Mouse (Mus musculus): ENCODE data around the gene Frmpd1.
A peak's percentile ranks its signal among the peaks of the same experiment; 100 is the strongest.

Frmpd1 gene

DNA sequence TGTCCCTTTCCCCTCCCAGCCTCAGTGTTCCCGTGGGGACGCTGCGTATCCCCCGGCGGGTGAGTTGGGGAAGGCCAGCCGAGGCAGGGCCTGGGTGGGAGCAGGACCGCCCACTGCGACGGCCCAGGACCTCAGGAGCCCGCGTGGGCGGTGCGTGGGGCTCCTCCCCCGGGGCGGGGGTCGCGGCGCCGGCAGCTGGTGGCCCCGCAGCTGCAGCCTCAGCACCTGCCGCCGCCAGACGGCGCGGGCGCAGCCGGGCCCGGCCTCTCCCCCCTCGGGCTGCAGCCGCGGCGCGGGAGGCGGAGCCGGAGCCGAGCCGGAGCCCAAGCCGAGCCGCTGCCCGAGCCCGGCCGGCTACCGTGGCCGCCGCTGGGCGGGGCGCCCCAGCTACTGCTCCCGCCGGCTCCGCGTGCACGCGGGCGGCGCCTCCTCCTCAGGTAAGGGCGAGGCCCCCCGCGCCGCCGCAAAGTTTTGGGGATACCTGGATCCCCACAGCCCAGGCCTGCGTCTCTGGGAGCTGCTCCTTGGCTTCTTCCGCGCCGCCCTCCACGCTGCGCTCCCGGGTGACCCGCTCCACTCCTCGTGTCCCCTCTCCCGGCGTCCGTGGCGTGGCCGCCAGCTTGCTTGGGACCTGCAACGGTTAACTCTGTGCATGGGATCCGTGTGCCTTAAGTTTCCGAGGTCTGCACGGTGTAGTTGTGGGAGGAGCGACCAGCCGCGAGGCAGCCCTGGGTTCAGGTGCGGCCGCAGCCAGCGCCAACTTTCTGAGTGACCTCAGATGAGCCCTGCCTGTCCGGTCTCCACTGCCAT, at the start of gene Frmpd1:
Gene Frmpd1, plus strand, starts transcription at position 355 of the 810 bp plus-strand sequence.
- DNase-seq (ENCODE audit: low spot score in 2 of 2): peak; percentile 14 to 67

DNA sequence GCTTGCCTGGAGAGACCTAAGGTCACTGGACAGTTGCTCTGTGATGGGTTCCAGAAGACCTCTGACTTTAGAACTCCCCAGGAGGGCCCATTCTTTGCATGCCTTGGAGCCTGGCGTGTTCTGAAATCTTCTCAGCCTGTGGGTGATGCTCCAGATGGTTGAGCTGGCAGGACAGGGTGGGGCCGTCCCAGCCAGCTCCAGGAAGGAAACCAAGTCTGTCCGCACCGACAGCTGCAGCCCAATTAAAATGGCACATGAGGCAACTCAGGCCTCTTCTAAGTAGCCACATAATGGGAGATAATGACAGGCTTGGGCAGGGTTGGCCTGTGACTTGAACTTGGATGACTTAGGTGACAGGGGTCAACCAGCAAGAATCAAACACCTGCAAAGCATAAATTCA, 47.0 kb upstream of the Frmpd1 start:
- DNase-seq (ENCODE audit: low spot score in 2 of 2): no peak

DNA sequence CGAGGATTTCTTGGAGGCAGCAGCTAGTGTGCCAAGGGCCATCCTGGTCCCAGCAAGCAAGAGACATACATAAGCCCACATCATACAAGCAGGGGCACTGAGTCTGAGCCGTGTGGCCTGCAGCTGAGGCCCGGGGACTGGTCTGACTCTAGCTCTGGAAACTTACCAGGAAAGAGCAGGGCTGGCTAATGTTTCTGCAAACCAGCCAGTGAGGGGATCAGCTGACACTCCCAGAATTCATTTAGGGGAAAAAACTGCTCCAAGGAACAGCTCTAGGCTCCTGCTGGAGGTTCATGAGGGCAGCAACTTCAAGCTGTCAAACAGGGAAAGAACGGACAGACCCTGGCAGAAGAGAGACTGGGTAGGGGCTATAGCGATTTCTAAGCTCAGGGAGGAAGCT, 42.8 kb upstream of the Frmpd1 start:
- DNase-seq (ENCODE audit: low spot score in 2 of 2): no peak

DNA sequence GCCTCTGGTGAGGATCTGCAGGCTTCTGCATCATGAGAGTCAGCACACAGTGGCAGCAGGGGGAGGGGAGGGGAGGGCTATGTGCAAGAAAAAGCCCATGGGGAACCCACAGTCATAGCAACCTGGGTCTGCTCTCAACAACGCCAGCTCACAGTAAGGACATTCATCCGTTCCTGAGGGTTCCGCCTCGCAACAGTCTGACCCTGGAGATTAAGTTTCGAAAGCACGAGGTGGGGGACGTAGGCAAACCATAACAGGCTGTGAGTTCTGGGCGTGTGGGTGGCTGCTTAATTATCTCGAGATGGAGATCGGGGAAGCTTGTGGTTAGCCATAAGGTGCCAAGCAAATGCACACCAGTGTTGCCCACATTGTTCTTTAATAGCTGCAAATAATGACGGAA, 42.3 kb upstream of the Frmpd1 start:
- no peak for DNase-seq (ENCODE audit: low spot score in 2 of 2)

DNA sequence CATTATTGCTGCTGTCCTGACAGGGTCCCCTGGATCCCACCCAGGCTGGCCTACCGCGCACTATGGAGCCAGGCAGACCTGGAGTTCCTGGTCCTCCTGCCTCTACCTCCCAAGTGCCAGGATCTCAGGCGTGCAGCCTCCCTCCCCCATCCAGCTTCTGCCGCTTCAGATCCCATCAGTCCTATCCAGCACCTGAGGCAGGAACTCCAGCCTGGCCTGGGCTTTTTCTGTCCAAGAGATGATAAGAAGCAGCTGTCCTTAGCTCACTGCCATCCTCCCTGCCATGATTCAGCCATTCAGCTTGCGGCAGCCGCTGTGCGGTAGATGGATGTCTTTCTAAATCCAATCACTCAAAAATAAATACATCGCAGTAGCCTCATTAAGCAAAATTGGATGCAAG, 41.7 kb upstream of the Frmpd1 start:
- no peak for DNase-seq (ENCODE audit: low spot score in 2 of 2)

DNA sequence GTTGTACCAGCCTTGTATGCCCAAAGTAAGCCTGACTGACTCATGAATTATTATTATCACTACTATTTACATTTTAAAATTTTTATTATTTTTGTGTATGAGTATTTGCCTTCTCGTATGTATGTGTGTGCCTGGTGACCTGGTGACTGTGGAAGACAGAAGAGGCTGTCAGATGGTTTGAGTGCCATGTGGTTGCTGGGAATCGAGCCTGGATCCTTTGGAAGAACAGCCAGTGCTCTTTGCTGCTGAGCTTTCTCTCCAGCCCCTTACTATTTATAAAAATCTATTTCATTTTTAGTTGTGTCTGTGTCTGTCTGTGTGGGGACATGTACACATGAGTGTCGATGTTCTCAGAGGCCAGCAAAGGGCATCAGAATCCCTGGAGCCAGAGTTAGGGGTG, 28.2 kb upstream of the Frmpd1 start:
- DNase-seq (ENCODE audit: low spot score in 2 of 2): no peak

DNA sequence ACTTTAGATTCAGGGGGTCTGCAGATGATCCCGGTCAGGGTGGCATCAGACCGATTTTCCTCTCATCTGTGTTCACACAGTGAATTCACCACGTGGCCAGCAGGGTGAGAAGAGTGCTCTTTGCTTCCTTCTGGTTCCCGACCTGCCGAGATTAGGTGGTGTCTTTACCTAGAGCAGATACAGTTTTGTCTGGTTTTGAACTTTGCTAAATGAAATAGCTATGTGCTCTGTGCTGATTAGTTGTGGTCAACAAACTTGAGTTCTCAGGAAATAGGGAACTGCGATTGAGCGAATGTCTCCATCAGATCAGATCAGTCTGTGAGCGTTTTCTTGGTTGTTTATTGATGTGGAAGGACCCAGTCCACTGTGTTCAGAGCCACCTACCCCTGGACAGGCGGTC, 26.1 kb upstream of the Frmpd1 start:
- no peak for DNase-seq (ENCODE audit: low spot score in 2 of 2)

DNA sequence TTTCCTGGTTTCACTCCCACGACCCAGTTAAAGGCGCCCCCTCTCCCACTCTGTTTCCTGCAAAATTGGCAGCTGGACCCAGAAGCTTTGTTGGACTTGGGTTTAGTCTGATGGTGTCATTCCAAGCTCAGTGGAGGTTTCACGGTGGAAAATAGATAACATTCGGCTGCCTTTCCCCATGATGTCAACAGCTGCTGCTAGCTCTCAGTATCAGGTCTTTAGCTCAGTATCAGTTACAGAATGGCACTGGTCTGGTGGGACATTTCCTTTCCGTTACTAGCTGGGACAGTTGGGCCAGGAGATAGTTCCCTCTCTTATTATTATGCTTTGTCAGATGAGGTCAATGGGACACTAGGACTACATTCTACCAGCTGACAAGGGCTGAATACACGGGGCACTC, 23.9 kb upstream of the Frmpd1 start:
- DNase-seq (ENCODE audit: low spot score in 2 of 2): no peak

DNA sequence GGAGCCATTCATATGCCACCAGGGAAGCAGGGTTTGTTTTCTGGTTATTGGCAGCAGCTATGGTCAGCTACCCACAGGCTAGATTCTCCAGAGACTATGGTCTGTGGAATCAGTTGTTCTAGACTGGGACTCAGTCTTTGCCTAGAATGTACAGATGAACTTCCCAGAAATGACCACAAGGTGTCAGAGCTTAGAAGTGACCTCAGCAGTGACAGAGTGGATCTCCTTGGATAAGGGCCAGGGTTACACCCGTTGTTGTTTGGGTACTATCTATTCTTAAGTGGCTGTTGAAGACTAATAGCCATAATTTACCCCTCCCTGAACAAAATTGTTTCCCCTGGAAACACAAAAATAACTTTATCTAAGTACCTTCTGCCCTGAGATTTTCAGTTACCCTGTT, 21.0 kb upstream of the Frmpd1 start:
- DNase-seq (ENCODE audit: low spot score in 2 of 2): no peak

DNA sequence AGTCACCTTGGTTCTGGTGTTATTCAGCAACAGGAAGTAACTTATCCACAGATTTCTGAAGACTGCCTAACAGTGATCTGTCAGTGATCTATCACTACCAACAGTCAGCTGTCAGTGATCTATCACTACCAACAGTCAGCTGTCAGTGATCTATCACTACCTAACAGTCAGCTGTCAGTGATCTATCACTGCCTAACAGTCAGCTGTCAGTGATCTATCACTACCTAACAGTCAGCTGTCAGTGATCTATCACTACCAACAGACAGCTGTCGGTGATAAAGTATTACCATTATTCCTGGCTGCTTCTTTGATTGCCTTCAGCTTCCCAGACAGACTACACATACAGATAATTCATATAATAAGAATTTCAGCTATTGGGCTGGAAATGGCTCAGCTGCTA, 19.2 kb upstream of the Frmpd1 start:
- no peak for DNase-seq (ENCODE audit: low spot score in 2 of 2)

DNA sequence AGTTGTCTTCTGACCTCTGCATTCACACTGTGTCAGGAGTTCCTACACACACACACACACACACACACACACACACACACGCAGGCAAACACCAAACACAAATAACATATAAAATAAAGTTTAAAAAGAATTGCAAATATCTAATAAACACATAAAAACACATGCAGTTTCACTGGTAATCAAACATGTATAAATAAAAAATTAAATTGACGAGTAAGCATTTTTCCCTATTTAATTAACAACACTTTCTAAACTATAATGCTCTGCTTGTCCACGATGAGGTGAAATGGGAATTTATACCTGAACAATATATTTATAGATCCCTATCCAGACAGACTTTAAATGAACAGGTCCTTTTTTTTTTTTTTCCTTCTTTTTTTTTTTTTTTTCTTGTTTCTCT, 18.7 kb upstream of the Frmpd1 start:
- no peak for DNase-seq (ENCODE audit: low spot score in 2 of 2)

DNA sequence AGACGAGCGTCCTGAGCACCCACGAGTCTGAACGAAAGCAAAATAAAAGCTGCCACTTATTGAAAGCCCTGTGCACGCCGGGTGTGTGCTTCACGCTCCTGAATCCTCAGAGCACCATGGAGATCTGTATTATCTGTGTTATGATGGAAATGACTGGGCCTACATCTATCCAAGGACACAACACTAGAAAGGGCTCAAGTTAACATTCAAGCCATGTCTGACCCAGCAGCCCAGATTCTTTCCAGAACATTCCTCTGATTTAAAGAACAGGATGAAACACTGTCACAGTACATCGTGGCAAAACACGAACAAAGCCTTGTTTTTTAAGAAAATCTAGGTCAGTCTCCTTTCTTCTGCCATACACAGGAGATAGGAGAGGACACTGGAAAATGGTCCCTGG, 13.3 kb upstream of the Frmpd1 start:
- DNase-seq (ENCODE audit: low spot score in 2 of 2): no peak

DNA sequence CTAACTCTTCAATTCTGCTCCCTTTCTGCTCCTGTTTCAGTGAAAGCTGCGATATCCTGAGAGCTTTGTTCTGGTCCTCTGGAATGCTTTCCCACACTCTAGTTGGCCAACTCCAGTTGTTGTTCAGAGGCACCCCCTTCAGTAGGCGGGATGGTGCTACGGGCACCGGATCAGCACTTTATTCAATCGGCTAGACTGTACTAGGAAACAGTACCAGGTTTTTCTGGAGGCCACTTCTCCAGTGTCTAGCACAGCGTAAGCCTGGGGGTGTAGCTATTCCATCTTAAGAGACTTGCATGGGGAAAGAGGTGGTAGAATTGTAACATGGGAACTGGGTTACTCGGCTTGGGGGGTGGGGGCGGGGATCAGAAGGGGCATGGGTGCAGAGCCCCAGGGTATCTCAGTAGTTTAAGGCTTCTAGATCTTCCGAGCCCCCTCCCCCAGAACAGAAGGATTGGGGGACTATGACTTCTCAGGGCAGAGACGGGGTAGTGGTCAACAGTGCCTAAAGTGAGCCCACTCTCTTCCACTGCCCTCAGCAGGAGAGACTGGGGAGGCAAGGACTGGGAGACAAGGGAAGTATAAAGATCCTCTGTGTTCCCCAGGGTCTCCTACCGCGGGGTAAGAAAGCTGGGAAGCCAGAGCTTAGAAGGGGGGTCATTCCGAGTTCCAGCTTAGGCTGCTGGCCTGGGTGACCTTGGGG, 706 bp upstream of the Frmpd1 start:
- DNase-seq (ENCODE audit: low spot score in 2 of 2): no peak

DNA sequence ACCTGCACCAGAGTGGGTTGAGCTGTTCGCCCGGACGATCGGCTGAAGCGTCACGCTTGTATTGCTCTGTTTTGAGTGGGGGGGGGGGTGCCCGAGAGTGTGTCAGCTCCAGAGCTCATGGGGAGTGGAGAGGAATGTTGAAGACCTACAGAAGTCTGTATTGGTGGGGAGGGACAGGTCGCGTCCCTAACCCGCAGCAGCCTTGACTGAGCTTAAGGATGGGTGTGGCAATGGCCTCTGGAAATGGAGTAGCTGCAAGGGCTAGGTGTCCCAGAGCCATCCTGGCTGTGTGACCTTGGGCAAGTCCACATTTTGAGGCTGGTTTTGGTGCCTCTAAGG, 625 bp downstream of the Frmpd1 start:
- no peak for DNase-seq (ENCODE audit: low spot score in 2 of 2)

DNA sequence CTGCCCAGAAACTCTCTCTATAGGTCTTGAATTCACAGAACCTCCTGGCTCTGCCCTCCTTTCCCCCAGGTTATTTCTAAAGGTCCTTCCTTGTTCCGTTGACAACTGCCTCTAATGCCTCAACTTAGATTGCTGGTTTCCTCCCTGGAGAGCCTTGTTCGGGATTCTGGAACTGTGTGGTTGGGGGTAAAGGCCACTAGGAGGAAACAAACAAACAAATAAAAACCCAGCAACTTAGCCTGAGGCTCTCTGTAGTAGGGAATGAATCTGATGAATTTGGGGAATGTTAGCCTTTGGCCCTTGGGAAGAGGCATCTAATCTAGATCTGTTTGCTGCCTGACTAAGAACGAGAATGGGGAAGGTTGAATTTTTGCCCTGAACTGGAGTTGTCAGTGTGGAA, 13.6 kb downstream of the Frmpd1 start:
- DNase-seq (ENCODE audit: low spot score in 2 of 2): no peak

DNA sequence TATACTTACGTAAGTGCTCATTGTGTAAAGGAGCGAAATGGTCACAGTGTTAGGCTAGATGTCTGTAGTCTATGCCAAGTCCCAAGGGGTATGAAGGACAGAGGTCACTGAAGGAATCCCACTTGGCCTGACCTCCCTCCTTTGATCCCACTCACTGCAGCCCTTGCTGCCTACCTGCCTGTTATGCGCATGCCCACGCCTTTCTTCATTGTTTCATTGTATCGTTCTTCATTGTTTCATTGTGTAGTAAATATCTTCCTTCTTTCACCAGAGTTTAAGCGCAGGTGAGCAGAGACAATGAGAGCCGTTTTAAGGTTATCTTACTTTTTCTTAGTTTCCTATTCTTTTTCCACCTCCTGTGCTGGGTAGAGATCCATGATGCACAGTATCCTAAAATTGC, 18.6 kb downstream of the Frmpd1 start:
- DNase-seq (ENCODE audit: low spot score in 2 of 2): no peak

DNA sequence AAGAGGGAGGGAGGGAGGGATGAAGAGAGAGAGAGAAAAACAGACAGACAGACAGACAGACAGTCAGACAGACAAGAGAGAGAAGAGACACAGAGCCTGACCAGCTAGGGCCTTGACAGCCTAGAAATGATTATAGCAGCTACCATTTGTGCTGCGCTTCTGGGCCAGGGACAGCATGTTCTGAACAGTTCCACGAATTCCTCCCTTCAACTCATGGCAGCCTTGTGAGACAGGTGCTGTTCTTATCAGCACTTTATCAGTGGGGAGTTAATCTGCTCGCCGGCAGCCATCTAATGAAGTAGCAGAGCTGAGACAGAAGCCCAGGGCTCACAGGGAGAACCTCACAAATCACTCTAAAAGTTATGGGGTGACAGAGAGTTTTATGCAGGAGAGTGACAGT, 22.8 kb downstream of the Frmpd1 start:
- DNase-seq (ENCODE audit: low spot score in 2 of 2): no peak

DNA sequence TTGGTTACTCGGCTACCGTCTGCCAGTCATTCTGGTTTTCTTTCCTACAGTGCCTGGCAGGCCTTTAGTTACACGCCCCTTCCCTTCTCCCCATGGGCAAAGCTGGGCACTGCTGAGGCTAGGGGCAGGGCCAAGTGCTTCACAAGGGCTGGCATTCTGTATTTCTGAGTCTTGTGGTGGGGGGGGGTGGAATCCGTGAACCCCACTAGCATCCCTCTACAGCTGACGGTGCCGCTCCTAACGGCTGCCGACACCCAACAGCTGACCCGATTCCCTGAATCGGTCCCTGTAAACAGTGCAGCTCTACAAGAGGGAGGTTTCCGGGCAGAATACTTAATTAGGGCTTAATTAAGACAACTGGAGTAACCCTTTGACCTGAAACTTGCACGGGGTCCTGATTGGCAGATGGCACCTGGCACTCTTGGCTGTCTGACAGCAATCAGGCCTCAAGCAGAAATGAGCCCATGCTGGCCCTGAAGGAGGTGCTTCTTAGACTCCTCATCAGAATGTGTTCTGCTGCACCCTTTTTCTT, 24.2 kb downstream of the Frmpd1 start:
- no peak for DNase-seq (ENCODE audit: low spot score in 2 of 2)

DNA sequence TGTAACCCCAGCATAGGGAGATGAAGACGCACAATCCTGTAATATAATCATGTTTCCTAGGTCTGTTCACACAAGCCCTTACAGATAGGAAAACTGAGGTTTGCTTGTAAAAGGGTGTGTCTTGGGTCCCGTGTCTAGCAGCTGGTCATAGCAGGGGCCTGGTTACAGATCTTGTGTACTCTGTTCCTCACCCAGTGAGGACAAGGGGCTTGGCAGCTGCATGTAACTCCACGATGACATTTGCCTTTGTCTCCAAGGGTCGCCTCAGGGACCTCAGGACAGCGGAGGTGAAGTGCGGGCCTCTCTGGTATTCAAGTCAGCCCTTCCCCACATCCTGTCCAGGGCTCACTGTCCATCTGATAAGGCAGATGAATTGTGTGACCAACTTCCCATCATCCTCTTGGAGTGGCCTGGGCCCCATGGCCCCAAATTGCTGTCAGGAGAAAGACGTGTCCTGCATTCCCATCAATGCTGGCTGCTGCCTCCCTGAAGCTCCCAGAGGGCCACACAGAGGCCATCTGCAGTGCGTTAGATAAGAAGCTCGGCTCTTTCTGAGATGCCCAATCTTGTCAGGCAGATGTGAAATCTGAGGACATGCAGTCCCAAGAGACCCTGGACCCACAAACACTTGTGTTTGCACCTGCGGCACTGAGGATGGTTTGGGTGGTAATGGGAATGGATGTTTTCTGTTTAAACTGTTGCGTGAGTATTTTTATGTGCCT, 27.8 kb downstream of the Frmpd1 start:
- no peak for DNase-seq (ENCODE audit: low spot score in 2 of 2)

DNA sequence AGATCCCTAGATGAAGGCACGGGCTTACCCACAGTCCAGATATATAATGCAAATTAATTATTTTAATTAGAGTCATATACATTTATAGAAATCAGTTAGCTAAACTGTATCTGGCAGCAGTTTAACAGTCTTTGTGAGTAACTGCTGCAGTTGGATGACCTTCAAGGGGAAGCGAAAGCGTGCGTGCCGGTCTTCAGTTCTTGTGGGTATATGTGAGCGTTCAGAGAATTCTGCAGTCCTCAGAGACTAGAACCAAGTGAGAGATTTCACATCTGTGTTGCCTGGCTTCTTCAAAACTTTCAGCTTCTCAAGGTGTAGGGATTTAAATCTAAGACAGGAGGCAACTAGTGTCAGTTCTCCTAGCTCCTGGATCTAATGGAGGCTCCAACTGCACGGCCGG, 35.3 kb downstream of the Frmpd1 start:
- DNase-seq (ENCODE audit: low spot score in 2 of 2): no peak

DNA sequence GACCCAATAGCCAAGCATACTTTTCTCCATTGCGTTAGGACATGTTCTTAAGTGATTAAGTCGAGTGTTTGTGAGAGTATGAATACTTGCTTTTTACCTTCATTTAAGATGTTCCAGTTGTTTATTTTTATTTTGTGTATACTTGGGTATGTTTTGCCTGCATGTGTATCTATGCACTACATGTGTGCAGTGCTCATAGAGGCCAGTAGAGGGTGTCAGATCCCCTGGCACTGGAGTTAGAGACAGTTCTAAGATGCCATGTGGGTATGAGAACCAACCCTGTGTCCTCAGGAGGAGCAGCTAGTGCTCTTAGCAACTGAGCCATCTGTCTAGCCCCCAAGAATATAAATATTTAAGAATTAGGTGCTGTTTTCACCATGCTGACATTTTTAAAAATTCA, 37.7 kb downstream of the Frmpd1 start:
- DNase-seq (ENCODE audit: low spot score in 2 of 2): no peak

DNA sequence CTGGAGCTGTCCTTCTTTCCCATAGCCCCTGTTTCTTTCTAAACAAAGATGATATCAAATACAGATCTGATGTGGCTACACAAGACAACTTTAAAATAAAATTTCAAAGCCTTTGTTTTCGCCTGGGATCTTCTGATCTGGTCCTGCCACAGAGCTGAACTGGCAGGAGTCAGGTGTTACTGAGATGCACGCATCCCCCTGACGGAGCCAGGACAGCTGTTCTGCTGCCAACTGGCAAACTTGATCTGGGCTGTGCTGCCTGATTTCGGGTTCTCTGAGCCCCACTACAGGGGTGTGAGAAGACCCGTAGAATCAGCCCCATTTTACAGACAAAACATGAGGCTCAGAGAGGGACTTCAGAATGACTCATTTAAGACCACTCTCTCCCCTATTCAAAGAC, 45.6 kb downstream of the Frmpd1 start:
- DNase-seq (ENCODE audit: low spot score in 2 of 2): no peak

DNA sequence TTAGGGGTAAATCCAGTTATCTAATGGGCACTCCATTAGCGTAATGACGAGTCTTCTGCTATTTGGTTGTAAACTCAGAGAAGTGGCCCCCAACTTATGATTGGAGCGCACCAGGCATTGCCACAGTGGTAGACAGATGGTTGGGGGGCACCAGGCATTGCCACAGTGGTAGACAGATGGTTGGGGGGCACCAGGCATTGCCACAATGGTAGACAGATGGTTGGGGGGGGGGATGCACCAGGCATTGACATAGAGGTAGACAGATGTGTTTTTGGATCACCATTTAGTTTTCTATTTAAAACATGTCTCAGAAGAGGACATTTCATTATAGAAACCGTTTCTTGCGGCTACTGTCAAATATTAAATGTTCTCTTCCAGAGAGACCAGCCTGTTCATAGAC, 53.6 kb downstream of the Frmpd1 start:
- DNase-seq (ENCODE audit: low spot score in 2 of 2): no peak
